Mouse (Mus musculus) MEL (cell line): ENCODE measurements around the gene Gimap9. TPM values are rescaled to one million over a fixed set of nuclear protein-coding genes. Genes with fewer than 3 reads are reported as not detected.

Experiments used
- DNase-seq: peaks from one replicate; pipeline ENCODE4 v3.0.0; 2011; ENCODE audit warnings: low read depth, low spot score
- H3K27ac ChIP-seq: 2 replicates; pipeline ENCODE4 v1.5.1; 2012; ENCODE audit warnings: low read depth, mild to moderate bottlenecking, control low read depth, low read length, moderate library complexity; ENCODE audit not compliant: control insufficient read depth
- H3K27me3 ChIP-seq, 2 experiments: fragments of 150-350 bp in 1 of 2; sonication (generic) in 1 of 2; 2 replicates each; pipeline ENCODE4 v1.6.1; 2012; ENCODE audit warnings: low read length in 2 of 2, mild to moderate bottlenecking in 2 of 2, improper control_type of control experiment in 1 of 2, moderate library complexity in 1 of 2; ENCODE audit not compliant: insufficient read depth in 2 of 2, control insufficient read depth in 1 of 2
- H3K36me3 ChIP-seq, 2 experiments: 2 replicates each; pipeline ENCODE4 v1.6.1; 2012 to 2014; ENCODE audit warnings: low read length in 2 of 2, improper control_type of control experiment in 1 of 2, inconsistent platforms in 1 of 2, mild to moderate bottlenecking in 1 of 2; ENCODE audit not compliant: insufficient read depth in 2 of 2, control insufficient read depth in 1 of 2
- H3K4me1 ChIP-seq, 2 experiments: fragments of 150-350 bp in 1 of 2; sonication (generic) in 1 of 2; 2 replicates each; pipeline ENCODE4 v1.6.1; 2012; ENCODE audit warnings: low read length in 2 of 2, improper control_type of control experiment in 1 of 2, mild to moderate bottlenecking in 1 of 2; ENCODE audit not compliant: insufficient read depth in 2 of 2, control insufficient read depth in 1 of 2
- H3K4me3 ChIP-seq, 2 experiments: fragments of 150-350 bp in 1 of 2; sonication (generic) in 1 of 2; 2 replicates each; pipeline ENCODE4 v1.5.1; 2012; ENCODE audit warnings: low read depth in 2 of 2, low read length in 2 of 2, mild to moderate bottlenecking in 2 of 2, moderate library complexity in 2 of 2, control low read depth in 1 of 2, improper control_type of control experiment in 1 of 2; ENCODE audit not compliant: control insufficient read depth in 1 of 2, insufficient read depth in 1 of 2
- H3K79me2 ChIP-seq: 2 replicates; pipeline ENCODE4 v1.6.1; 2012; ENCODE audit warnings: mild to moderate bottlenecking, low read length, moderate library complexity; ENCODE audit not compliant: control insufficient read depth, poor library complexity, insufficient read depth
- H3K9ac ChIP-seq: 2 replicates; pipeline ENCODE4 v1.6.1; 2012; ENCODE audit warnings: low read depth, mild to moderate bottlenecking, control low read depth, low read length, moderate library complexity; ENCODE audit not compliant: control insufficient read depth, poor library complexity, severe bottlenecking
- H3K9me3 ChIP-seq: fragments of 150-350 bp; sonication (generic); replicated peaks from 2 replicates; pipeline ENCODE4 v1.6.1; 2012; ENCODE audit warnings: mild to moderate bottlenecking, low read length, improper control_type of control experiment, moderate library complexity; ENCODE audit not compliant: insufficient read depth
- CHD1 ChIP-seq: IDR thresholded peaks from 2 replicates; pipeline ENCODE4 v1.6.1; 2012; ENCODE audit warnings: low read depth, mild to moderate bottlenecking, inconsistent platforms, low read length, improper control_type of control experiment
- CTCF ChIP-seq, 3 experiments: IDR thresholded peaks in 2 of 3; conservative IDR thresholded peaks in 1 of 3; 2 replicates each; pipeline ENCODE4 v1.5.1; 2011 to 2012; ENCODE audit warnings: low read length in 3 of 3, low read depth in 2 of 3, mild to moderate bottlenecking in 2 of 3, improper control_type of control experiment in 1 of 3, inconsistent platforms in 1 of 3, mixed read lengths in 1 of 3, moderate library complexity in 1 of 3; ENCODE audit not compliant: control insufficient read depth in 1 of 3, insufficient read depth in 1 of 3, poor library complexity in 1 of 3, severe bottlenecking in 1 of 3
- ELF1 ChIP-seq: IDR thresholded peaks from 2 replicates; pipeline ENCODE4 v1.6.1; 2014; ENCODE audit warnings: low read depth, mild to moderate bottlenecking, inconsistent platforms, low read length, improper control_type of control experiment, moderate library complexity
- HCFC1 ChIP-seq: IDR thresholded peaks from 2 replicates; pipeline ENCODE4 v1.6.1; 2012; ENCODE audit warnings: low read depth, mild to moderate bottlenecking, inconsistent platforms, low read length, improper control_type of control experiment, moderate library complexity
- JUND ChIP-seq: IDR thresholded peaks from 2 replicates; pipeline ENCODE4 v1.6.1; 2011; ENCODE audit warnings: low read depth, mild to moderate bottlenecking, improper control_type of control experiment, low read length
- KAT2A ChIP-seq: conservative IDR thresholded peaks from 2 replicates; pipeline ENCODE4 v1.6.1; 2012; ENCODE audit warnings: low read depth, low read length, improper control_type of control experiment, inconsistent platforms
- MAFK ChIP-seq: IDR thresholded peaks from 2 replicates; pipeline ENCODE4 v1.6.1; 2011; ENCODE audit warnings: low read depth, mild to moderate bottlenecking, low read length, improper control_type of control experiment, borderline replicate concordance
- MAX ChIP-seq: IDR thresholded peaks from 2 replicates; pipeline ENCODE4 v1.6.1; 2011; ENCODE audit warnings: low read length, improper control_type of control experiment
- MEF2A ChIP-seq: IDR thresholded peaks from 2 replicates; pipeline ENCODE4 v1.6.1; 2014; ENCODE audit warnings: low read depth, mild to moderate bottlenecking, inconsistent platforms, low read length, improper control_type of control experiment; ENCODE audit not compliant: poor library complexity, insufficient replicate concordance, severe bottlenecking; ENCODE audit errors: extremely low read depth
- MXI1 ChIP-seq: IDR thresholded peaks from 2 replicates; pipeline ENCODE4 v1.6.1; 2011; ENCODE audit warnings: mild to moderate bottlenecking, low read depth, low read length, improper control_type of control experiment
- MYB ChIP-seq: IDR thresholded peaks from 2 replicates; pipeline ENCODE4 v1.6.1; 2011; ENCODE audit warnings: mild to moderate bottlenecking, low read depth, low read length, improper control_type of control experiment
- MYC ChIP-seq: IDR thresholded peaks from 2 replicates; pipeline ENCODE4 v1.6.1; 2011; ENCODE audit warnings: low read depth, mild to moderate bottlenecking, low read length, improper control_type of control experiment, moderate library complexity
- NELFE ChIP-seq: IDR thresholded peaks from 2 replicates; pipeline ENCODE4 v1.6.1; 2011; ENCODE audit warnings: low read depth, low read length, improper control_type of control experiment
- NRF1 ChIP-seq: IDR thresholded peaks from 2 replicates; pipeline ENCODE4 v1.6.1; 2014; ENCODE audit warnings: low read depth, mild to moderate bottlenecking, inconsistent platforms, low read length, improper control_type of control experiment, moderate library complexity; ENCODE audit not compliant: poor library complexity, insufficient read depth, severe bottlenecking
- POLR2AphosphoS2 ChIP-seq: IDR thresholded peaks from 2 replicates; pipeline ENCODE4 v1.6.1; 2011; ENCODE audit warnings: low read length, improper control_type of control experiment
- POLR2AphosphoS5 ChIP-seq: IDR thresholded peaks from 2 replicates; pipeline ENCODE4 v1.6.1; 2012; ENCODE audit warnings: low read depth, borderline replicate concordance, mild to moderate bottlenecking, inconsistent platforms, low read length, moderate library complexity, mixed read lengths
- RCOR1 ChIP-seq: IDR thresholded peaks from 2 replicates; pipeline ENCODE4 v1.6.1; 2012; ENCODE audit warnings: low read depth, mild to moderate bottlenecking, inconsistent platforms, low read length, improper control_type of control experiment
- SIN3A ChIP-seq: IDR thresholded peaks from 2 replicates; pipeline ENCODE4 v1.6.1; 2012; ENCODE audit warnings: low read length, improper control_type of control experiment, inconsistent platforms
- SMC3 ChIP-seq: IDR thresholded peaks from 2 replicates; pipeline ENCODE4 v1.6.1; 2011; ENCODE audit warnings: low read depth, low read length, improper control_type of control experiment
- TAL1 ChIP-seq: IDR thresholded peaks from 2 replicates; pipeline ENCODE4 v1.6.1; 2012; ENCODE audit warnings: mild to moderate bottlenecking, inconsistent platforms, low read length, moderate library complexity, mixed read lengths
- TBP ChIP-seq: IDR thresholded peaks from 2 replicates; pipeline ENCODE4 v1.8.0; 2011; ENCODE audit warnings: low read depth, low read length, improper control_type of control experiment
- ZKSCAN1 ChIP-seq: IDR thresholded peaks from 2 replicates; pipeline ENCODE4 v1.6.1; 2012; ENCODE audit warnings: low read depth, mild to moderate bottlenecking, inconsistent platforms, low read length, improper control_type of control experiment, moderate library complexity
- ZNF384 ChIP-seq: IDR thresholded peaks from 2 replicates; pipeline ENCODE4 v1.6.1; 2012; ENCODE audit warnings: low read depth, mild to moderate bottlenecking, inconsistent platforms, low read length, improper control_type of control experiment
- polyA plus RNA-seq, 2 experiments: library from polyadenylated mRNA; stranded (reverse) in 1 of 2; unstranded in 1 of 2; fragments of >175 nt in 1 of 2; fragments of >200 nt in 1 of 2; gene quantifications; 2 replicates each; pipeline versions ENCODE4 v1.2.1 to v1.2.4; 2012; ENCODE audit warnings: low replicate concordance in 2 of 2, low read depth in 1 of 2; ENCODE audit not compliant: insufficient read length in 2 of 2, insufficient read depth in 1 of 2, missing spikeins in 1 of 2
- total RNA-seq: library from RNA; depleted of rRNA; stranded (reverse); fragments of 300-350 nt; gene quantifications from 2 replicates; pipeline ENCODE4 v1.2.3, GENCODE M21; 2012

The Gimap9 gene
- total and polyA plus RNA-seq, 3 experiments, result 4.8 to 6.2 TPM; not detected in 1

GRCm38 (mm10) chr6:48628808-48629660 lies 46.9 kb upstream of the Gimap9 start:
- Histone ChIP-seq H3K79me2 (no peaks in the 10 kb centered on the region), H3K4me1 (no peaks in the 10 kb centered on the region), H3K27me3 (no peaks in the 10 kb centered on the region), H3K9me3 (no peaks in the 10 kb centered on the region), H3K4me3 (no peak overlapping the region)
- no peak for DNase-seq
- TF ChIP-seq NELFE (no peak), MAX (no peak), TBP (no peak), ELF1 (no peak), TAL1 (no peak), MEF2A (no peak), POLR2AphosphoS2 (no peak), ZNF384 (no peak), SMC3 (no peak), KAT2A (no peak)
- TF ChIP-seq, all 39 proteins: peak for 0
- Histone ChIP-seq H3K9ac (no peak overlapping the region), H3K27ac (no peak overlapping the region), H3K36me3 (no peaks in the 10 kb centered on the region)

GRCm38 (mm10) chr6:48629661-48630034 lies 46.3 kb upstream of the Gimap9 start:
- Histone ChIP-seq H3K9ac (no peak overlapping the region), H3K4me3 (no peak overlapping the region)
- TF ChIP-seq MYC, result no peak
- TF ChIP-seq HCFC1, result no peak
- no peak for TF ChIP-seq KAT2A
- no peak for TF ChIP-seq ZKSCAN1
- no peak for TF ChIP-seq CTCF (IDR thresholded peaks at IDR 0.05 in 2 of 3, conservative IDR thresholded peaks at IDR 0.05 in 1 of 3; ENCODE audit: control insufficient read depth in 1 of 3, insufficient read depth in 1 of 3, low read depth in 2 of 3, low read length in 3 of 3, poor library complexity in 1 of 3, severe bottlenecking in 1 of 3)
- no peak for TF ChIP-seq TAL1
- no peak for TF ChIP-seq NRF1
- TF ChIP-seq CHD1, result no peak
- no peak for TF ChIP-seq RCOR1
- no peak for TF ChIP-seq TBP
- no peak for TF ChIP-seq MXI1
- TF ChIP-seq POLR2AphosphoS5, result no peak
- TF ChIP-seq MAFK, result no peak
- TF ChIP-seq MYB, result no peak
- TF ChIP-seq SIN3A, result no peak
- TF ChIP-seq JUND, result no peak

More at GRCm38 (mm10) chr6:48629661-48630034, 46.3 kb upstream of the Gimap9 start:
- H3K79me2 ChIP-seq, result no peaks in the 10 kb centered on the region
- H3K9me3 ChIP-seq, result no peaks in the 10 kb centered on the region
- H3K36me3 ChIP-seq, result no peaks in the 10 kb centered on the region
- H3K4me1 ChIP-seq, result no peaks in the 10 kb centered on the region
- no peak overlapping the region for H3K27ac ChIP-seq
- DNase-seq, result no peak
- no peaks in the 10 kb centered on the region for H3K27me3 ChIP-seq
